ENCODE assay signal across 31 mouse cellular contexts in the genomic region with DNA sequence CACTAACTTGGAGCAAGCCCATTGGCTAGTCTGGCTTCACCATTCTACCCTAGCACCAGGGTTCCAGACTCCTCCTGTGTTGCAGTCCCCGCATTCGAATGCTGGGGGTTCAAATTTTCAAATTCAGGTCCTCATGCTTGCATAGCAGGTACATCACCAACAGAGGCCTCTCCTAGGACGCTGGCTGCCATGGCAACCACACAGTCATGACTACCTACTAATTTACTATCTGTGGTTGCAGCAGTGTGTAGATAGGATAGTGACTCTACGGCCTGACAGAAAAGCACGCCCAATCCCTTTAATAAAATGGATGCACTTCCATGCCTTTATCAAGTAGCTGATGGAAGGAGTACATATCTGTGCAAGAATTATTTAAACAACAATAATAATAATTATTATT.
DNase-seq lines count a peak whose midpoint lies in the region; ATAC-seq lines count a peak whose summit lies in the region.
"Had no signal": no experiment of that assay in that cellular context is flagged by ENCODE, and none has a peak within 500 bp of the region (broad histone marks: within the 10 kb centered on the region; RNA-seq: fewer than 3 reads in every experiment).

No protein-coding gene starts in this region.

- DNase-seq in embryonic facial prominence, embryonic 10.5 days (ENCODE audit: low spot score) = no peak
- no peak for DNase-seq in neural tube, embryonic 10.5 days (ENCODE audit: extremely low spot score, low spot score)
- no peak for DNase-seq in spleen, adult 18-20 months
- DNase-seq: adrenal gland, adult 8-10 months; cerebellum, adult 11 months; cerebellum, adult 9-10 months; cerebellum, postnatal 36 days; gastrocnemius, adult 2 months; gastrocnemius, postnatal 36 days; heart, adult 2 months; heart, postnatal 10 days; kidney, adult 8-10 months; kidney, postnatal 10 days; lung, adult 2 months; lung, postnatal 10 days; retina, postnatal 1 day; right cerebral cortex, postnatal 14 days had no signal

- H3K36me3 ChIP-seq in embryonic facial prominence, embryonic 15.5 days = peaks cover 38% of the 10 kb centered on the region
- H3K36me3 ChIP-seq in embryonic facial prominence, embryonic 10.5 days (replicated peaks) = peaks cover 55% of the 10 kb centered on the region
- H3K36me3 ChIP-seq in hindbrain, embryonic 16.5 days (ENCODE audit: control insufficient read depth, insufficient read depth, low read length) = peaks cover 10% of the 10 kb centered on the region
- peaks cover 19% of the 10 kb centered on the region for H3K36me3 ChIP-seq in hindbrain, embryonic 12.5 days
- peaks cover 16% of the 10 kb centered on the region for H3K36me3 ChIP-seq in neural tube, embryonic 12.5 days

- no peak overlapping the region for H3K27ac ChIP-seq in embryonic facial prominence, embryonic 15.5 days (replicated peaks)
- no peak overlapping the region for H3K27ac ChIP-seq in embryonic facial prominence, embryonic 10.5 days (replicated peaks)
- no peak overlapping the region for H3K27ac ChIP-seq in hindbrain, embryonic 16.5 days (ENCODE audit: low read depth, low read length)
- no peak overlapping the region for H3K27ac ChIP-seq in hindbrain, embryonic 12.5 days
- no peak overlapping the region for H3K27ac ChIP-seq in neural tube, embryonic 12.5 days
- H3K27ac ChIP-seq: embryonic facial prominence, embryonic 12.5 days; forebrain, embryonic 12.5 days; gastrocnemius, adult 2 months; heart, adult 2 months; heart, embryonic 13.5 days; limb, embryonic 10.5 days; limb, embryonic 15.5 days; liver, embryonic 14.5 days; macrophage; stomach, embryonic 15.5 days had no signal

- H3K4me3 ChIP-seq in embryonic facial prominence, embryonic 15.5 days (replicated peaks) = no peak overlapping the region
- H3K4me3 ChIP-seq in embryonic facial prominence, embryonic 10.5 days = no peak overlapping the region
- H3K4me3 ChIP-seq in hindbrain, embryonic 16.5 days (ENCODE audit: low read length) = no peak overlapping the region
- H3K4me3 ChIP-seq in hindbrain, embryonic 12.5 days = no peak overlapping the region
- H3K4me3 ChIP-seq in neural tube, embryonic 12.5 days = no peak overlapping the region
- H3K4me3 ChIP-seq: embryonic facial prominence, embryonic 12.5 days; forebrain, embryonic 12.5 days; gastrocnemius, adult 2 months; heart, adult 2 months; heart, embryonic 13.5 days; limb, embryonic 10.5 days; limb, embryonic 15.5 days; stomach, embryonic 15.5 days had no signal

- no peaks in the 10 kb centered on the region for H3K4me1 ChIP-seq in embryonic facial prominence, embryonic 15.5 days
- peaks cover 3% of the 10 kb centered on the region for H3K4me1 ChIP-seq in embryonic facial prominence, embryonic 10.5 days
- no peaks in the 10 kb centered on the region for H3K4me1 ChIP-seq in hindbrain, embryonic 16.5 days (ENCODE audit: control insufficient read depth, insufficient read depth, low read depth, low read length)
- peaks cover 3% of the 10 kb centered on the region; the same call in 1 of the 2 replicates for H3K4me1 ChIP-seq in hindbrain, embryonic 12.5 days
- peaks cover 12% of the 10 kb centered on the region; the same call in 1 of the 2 replicates for H3K4me1 ChIP-seq in neural tube, embryonic 12.5 days
- H3K4me1 ChIP-seq: embryonic facial prominence, embryonic 12.5 days; forebrain, embryonic 12.5 days; limb, embryonic 15.5 days; stomach, embryonic 15.5 days had no signal

- no peaks in the 10 kb centered on the region for H3K9me3 ChIP-seq in embryonic facial prominence, embryonic 15.5 days (replicated peaks)
- H3K9me3 ChIP-seq in embryonic facial prominence, embryonic 10.5 days = no peaks in the 10 kb centered on the region
- H3K9me3 ChIP-seq in hindbrain, embryonic 16.5 days (ENCODE audit: control insufficient read depth, low read length) = no peaks in the 10 kb centered on the region
- H3K9me3 ChIP-seq in hindbrain, embryonic 12.5 days (replicated peaks) = no peaks in the 10 kb centered on the region
- H3K9me3 ChIP-seq in neural tube, embryonic 12.5 days = no peaks in the 10 kb centered on the region
- H3K9me3 ChIP-seq: embryonic facial prominence, embryonic 12.5 days; forebrain, embryonic 12.5 days; heart, embryonic 13.5 days; limb, embryonic 10.5 days; limb, embryonic 15.5 days; stomach, embryonic 15.5 days had no signal

- no peak overlapping the region for H3K4me2 ChIP-seq in embryonic facial prominence, embryonic 15.5 days (replicated peaks)
- H3K4me2 ChIP-seq in hindbrain, embryonic 16.5 days (ENCODE audit: low read length) = no peak overlapping the region
- no peak overlapping the region for H3K4me2 ChIP-seq in hindbrain, embryonic 12.5 days (replicated peaks)
- H3K4me2 ChIP-seq in neural tube, embryonic 12.5 days (replicated peaks) = no peak overlapping the region
- H3K4me2 ChIP-seq: embryonic facial prominence, embryonic 12.5 days; forebrain, embryonic 12.5 days; heart, embryonic 13.5 days; limb, embryonic 15.5 days; stomach, embryonic 15.5 days had no signal

- 0 out of 2 replicates have a peak, but pooled peaks have one; percentile 24 for ATAC-seq in embryonic facial prominence, embryonic 15.5 days (ENCODE audit: insufficient number of reproducible peaks, low FRiP score, low TSS enrichment, low read depth)
- peak; percentile 37; the same call in 1 of the 2 replicates for ATAC-seq in hindbrain, embryonic 16.5 days
- no peak for ATAC-seq in hindbrain, embryonic 12.5 days (ENCODE audit: low FRiP score)
- ATAC-seq in neural tube, embryonic 12.5 days (ENCODE audit: low FRiP score, low read depth) = peak; percentile 18; the same call in 1 of the 2 replicates
- ATAC-seq: intestine, embryonic 16.5 days had no signal

- WGBS in embryonic facial prominence, embryonic 15.5 days = 88% methylated on average over 5 of the region's 5 CpGs
- 90% methylated on average over 5 of the region's 5 CpGs for WGBS in embryonic facial prominence, embryonic 10.5 days
- 79% methylated on average over 5 of the region's 5 CpGs for WGBS in hindbrain, embryonic 16.5 days
- WGBS in hindbrain, embryonic 12.5 days = 86% methylated on average over 5 of the region's 5 CpGs
- 81% methylated on average over 5 of the region's 5 CpGs for WGBS in neural tube, embryonic 12.5 days

- no peaks in the 10 kb centered on the region for H3K27me3 ChIP-seq in embryonic facial prominence, embryonic 15.5 days
- H3K27me3 ChIP-seq in embryonic facial prominence, embryonic 10.5 days (replicated peaks; ENCODE audit: low read depth, poor library complexity, severe bottlenecking) = no peaks in the 10 kb centered on the region
- H3K27me3 ChIP-seq in hindbrain, embryonic 16.5 days (replicated peaks; ENCODE audit: control insufficient read depth, insufficient read depth, low read length) = no peaks in the 10 kb centered on the region
- H3K27me3 ChIP-seq in hindbrain, embryonic 12.5 days = no peaks in the 10 kb centered on the region
- H3K27me3 ChIP-seq in neural tube, embryonic 12.5 days (replicated peaks) = no peaks in the 10 kb centered on the region
- H3K27me3 ChIP-seq: CH12.LX; embryonic facial prominence, embryonic 12.5 days; forebrain, embryonic 12.5 days; heart, embryonic 13.5 days; limb, embryonic 15.5 days; stomach, embryonic 15.5 days had no signal

- no peak overlapping the region for H3K9ac ChIP-seq in embryonic facial prominence, embryonic 15.5 days
- no peak overlapping the region for H3K9ac ChIP-seq in hindbrain, embryonic 16.5 days (ENCODE audit: low read depth, low read length)
- H3K9ac ChIP-seq in hindbrain, embryonic 12.5 days = no peak overlapping the region
- H3K9ac ChIP-seq in neural tube, embryonic 12.5 days = no peak overlapping the region
- H3K9ac ChIP-seq: embryonic facial prominence, embryonic 12.5 days; forebrain, embryonic 12.5 days; heart, embryonic 13.5 days; limb, embryonic 15.5 days; liver, embryonic 14.5 days; stomach, embryonic 15.5 days had no signal
